Mouse (Mus musculus): ENCODE measurements at regions not wholly inside any gene's neighbourhood (a gene's known extent, or its start where the extent isn't known, plus 50 kb on each side); places are given as distances from the start of the nearest gene placed in this dataset.

- Histone ChIP-seq H3K4me3 (no peak overlapping the region), H3K9me3 (no peaks in the 10 kb centered on the region), H3K4me1 (replicated peaks) (peaks cover 2% of the 10 kb centered on the region; the same call in 1 of the 2 replicates), H3K27me3 (ENCODE audit: insufficient read depth, poor library complexity, severe bottlenecking) (no peaks in the 10 kb centered on the region), H3K27ac (no peak overlapping the region), H3K36me3 (no peaks in the 10 kb centered on the region)
- no peak for DNase-seq (ENCODE audit: low spot score)
- 79% methylated on average over 2 of the region's 2 CpGs for WGBS
These were observed 166.2 kb downstream of the Pah start for GRCm38 (mm10) chr10:87687844-87688243.

DNA sequence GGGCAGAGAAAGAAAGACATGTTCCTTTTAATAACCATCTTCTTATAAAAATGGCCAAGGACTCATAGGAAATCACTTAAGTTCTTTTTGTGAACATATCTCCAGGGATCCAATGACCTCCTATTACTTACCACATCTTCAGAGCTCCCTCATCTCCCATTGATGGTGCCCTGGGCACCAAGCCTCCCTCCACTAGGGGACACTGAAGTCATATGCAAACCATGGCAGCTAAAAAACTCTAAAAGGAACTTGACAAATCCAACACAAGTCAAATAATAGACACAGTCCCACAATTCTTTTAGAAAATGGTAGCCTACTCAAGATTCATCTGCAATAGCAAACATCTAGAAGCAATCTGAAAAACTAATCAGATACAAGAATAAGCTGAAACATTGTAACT lies 167.2 kb upstream of the Igf1 start:
- Histone ChIP-seq H3K4me1 (replicated peaks) (0 out of 2 replicates have a peak, but pooled peaks cover 2% of the 10 kb centered on the region), H3K9me3 (no peaks in the 10 kb centered on the region), H3K36me3 (no peaks in the 10 kb centered on the region), H3K4me3 (no peak overlapping the region), H3K27me3 (ENCODE audit: insufficient read depth, poor library complexity, severe bottlenecking) (no peaks in the 10 kb centered on the region), H3K27ac (no peak overlapping the region)
- DNase-seq (ENCODE audit: low spot score), result no peak

GRCm38 (mm10) chr10:87696485-87696884 lies 161.6 kb upstream of the Igf1 start:
- no peaks in the 10 kb centered on the region for H3K4me1 ChIP-seq (replicated peaks)
- no peaks in the 10 kb centered on the region for H3K27me3 ChIP-seq (ENCODE audit: insufficient read depth, poor library complexity, severe bottlenecking)
- WGBS, result 77% methylated on average over 4 of the region's 4 CpGs
- no peak overlapping the region for H3K4me3 ChIP-seq
- DNase-seq (ENCODE audit: low spot score), result no peak
- H3K27ac ChIP-seq, result no peak overlapping the region
- no peaks in the 10 kb centered on the region for H3K36me3 ChIP-seq
- H3K9me3 ChIP-seq, result no peaks in the 10 kb centered on the region

DNA sequence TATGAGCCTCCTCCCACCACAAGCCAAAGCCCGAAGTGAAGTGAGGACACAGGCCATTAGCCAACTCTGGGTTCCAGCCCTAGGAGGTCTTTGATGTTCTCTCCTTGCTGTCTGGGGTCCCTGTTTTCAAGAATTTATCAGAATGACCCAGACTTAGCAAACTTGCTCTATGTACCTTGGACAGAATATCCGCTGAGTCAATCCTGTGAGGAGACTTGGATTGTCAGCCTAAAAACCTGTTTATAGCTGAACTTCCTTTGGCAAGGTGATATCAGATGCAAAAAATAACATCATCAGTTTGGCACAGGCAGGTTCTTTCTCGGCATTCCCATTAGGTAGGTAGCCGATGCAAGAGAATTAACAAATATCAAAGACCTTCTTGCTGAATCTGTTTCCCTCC lies 146.9 kb upstream of the Igf1 start:
- WGBS, result 87% methylated on average over 4 of the region's 4 CpGs
- no peak overlapping the region for H3K4me3 ChIP-seq
- H3K36me3 ChIP-seq, result no peaks in the 10 kb centered on the region
- no peaks in the 10 kb centered on the region; the same call in 1 of the 2 replicates for H3K4me1 ChIP-seq (replicated peaks)
- H3K27ac ChIP-seq, result no peak overlapping the region
- H3K9me3 ChIP-seq, result no peaks in the 10 kb centered on the region
- H3K27me3 ChIP-seq (ENCODE audit: insufficient read depth, poor library complexity, severe bottlenecking), result no peaks in the 10 kb centered on the region
- DNase-seq (ENCODE audit: low spot score), result no peak

DNA sequence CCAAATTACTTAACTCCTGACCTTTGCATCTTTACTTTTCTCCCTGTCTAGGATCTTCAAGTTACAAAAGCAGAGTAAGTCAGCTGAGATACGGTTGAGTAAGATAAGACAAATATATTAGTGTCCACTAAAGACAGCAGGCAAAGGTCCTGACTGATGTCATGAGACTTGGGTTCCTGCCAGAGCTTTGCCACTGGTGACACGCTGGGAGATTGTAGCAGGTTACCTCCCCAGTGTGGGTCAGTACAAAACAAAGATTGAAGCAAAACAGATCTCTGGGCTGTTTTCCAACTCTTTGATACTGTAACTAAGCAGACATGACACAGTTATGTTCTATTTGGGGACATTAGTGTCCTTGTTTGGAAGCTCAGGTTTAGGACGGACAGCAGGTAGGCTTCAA lies 146.3 kb upstream of the Igf1 start:
- H3K36me3 ChIP-seq, result no peaks in the 10 kb centered on the region
- DNase-seq (ENCODE audit: low spot score), result no peak
- 70% methylated on average over 3 of the region's 3 CpGs for WGBS
- no peak overlapping the region for H3K27ac ChIP-seq
- no peaks in the 10 kb centered on the region; the same call in 1 of the 2 replicates for H3K4me1 ChIP-seq (replicated peaks)
- H3K9me3 ChIP-seq, result no peaks in the 10 kb centered on the region
- no peak overlapping the region for H3K4me3 ChIP-seq
- H3K27me3 ChIP-seq (ENCODE audit: insufficient read depth, poor library complexity, severe bottlenecking), result no peaks in the 10 kb centered on the region

- no peaks in the 10 kb centered on the region for H3K4me1 ChIP-seq (replicated peaks)
- H3K4me3 ChIP-seq, result no peak overlapping the region
- H3K9me3 ChIP-seq, result no peaks in the 10 kb centered on the region
- 84% methylated on average over 6 of the region's 6 CpGs for WGBS
- H3K27ac ChIP-seq, result no peak overlapping the region
- DNase-seq (ENCODE audit: low spot score), result no peak
- H3K36me3 ChIP-seq, result no peaks in the 10 kb centered on the region
- no peaks in the 10 kb centered on the region for H3K27me3 ChIP-seq (ENCODE audit: insufficient read depth, poor library complexity, severe bottlenecking)
These were observed 142.0 kb upstream of the Igf1 start for GRCm38 (mm10) chr10:87715874-87716600.

DNA sequence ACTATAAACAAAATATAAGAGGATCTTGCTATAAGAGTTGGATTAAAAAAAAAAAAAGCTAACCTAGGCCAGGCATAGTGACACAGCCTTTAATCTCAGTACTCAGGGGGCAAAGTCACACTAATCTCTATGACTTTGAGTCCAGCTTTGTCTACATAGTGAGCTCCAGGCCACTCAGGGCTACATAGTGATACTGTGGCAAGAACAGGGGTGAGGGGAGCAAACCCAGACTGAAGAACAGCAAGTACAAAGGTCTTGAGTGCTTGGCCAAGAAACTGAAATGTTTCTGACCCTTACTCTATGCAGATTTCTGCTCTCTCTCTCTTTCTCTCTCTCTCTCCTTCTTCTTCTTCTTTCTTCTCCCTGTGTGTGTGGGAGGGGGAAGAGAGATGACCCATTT lies 140.9 kb upstream of the Igf1 start:
- Histone ChIP-seq H3K27me3 (ENCODE audit: insufficient read depth, poor library complexity, severe bottlenecking) (no peaks in the 10 kb centered on the region), H3K36me3 (no peaks in the 10 kb centered on the region), H3K4me3 (no peak overlapping the region), H3K27ac (no peak overlapping the region), H3K4me1 (replicated peaks) (no peaks in the 10 kb centered on the region), H3K9me3 (no peaks in the 10 kb centered on the region)
- DNase-seq (ENCODE audit: low spot score), result no peak

DNA sequence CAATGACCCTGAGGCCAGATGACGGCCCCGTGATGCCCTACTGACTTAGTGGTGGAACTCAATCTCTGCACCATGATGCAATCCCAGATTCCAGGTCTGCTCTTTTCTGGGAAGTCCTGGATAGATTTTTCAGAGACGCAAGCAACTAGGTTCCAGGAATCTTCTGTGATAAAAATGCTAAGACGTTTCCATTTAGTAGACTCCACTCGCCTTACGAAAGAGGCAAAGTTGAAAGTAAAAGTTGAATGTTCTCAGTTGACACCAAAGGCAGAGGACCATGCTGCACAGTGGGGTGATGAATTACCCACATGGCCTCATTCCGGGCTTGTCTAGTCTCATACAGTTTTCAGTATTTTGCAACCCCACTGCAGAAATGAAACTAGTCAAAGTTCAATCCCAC lies 139.6 kb upstream of the Igf1 start:
- DNase-seq (ENCODE audit: low spot score), result no peak
- H3K36me3 ChIP-seq, result no peaks in the 10 kb centered on the region
- no peaks in the 10 kb centered on the region for H3K27me3 ChIP-seq (ENCODE audit: insufficient read depth, poor library complexity, severe bottlenecking)
- no peaks in the 10 kb centered on the region for H3K4me1 ChIP-seq (replicated peaks)
- H3K27ac ChIP-seq, result no peak overlapping the region
- no peaks in the 10 kb centered on the region for H3K9me3 ChIP-seq
- H3K4me3 ChIP-seq, result no peak overlapping the region
- 94% methylated on average over 7 of the region's 7 CpGs for WGBS

GRCm38 (mm10) chr10:87719978-87720377 lies 138.1 kb upstream of the Igf1 start:
- no peak overlapping the region for H3K27ac ChIP-seq
- no peaks in the 10 kb centered on the region for H3K4me1 ChIP-seq (replicated peaks)
- no peaks in the 10 kb centered on the region for H3K36me3 ChIP-seq
- H3K4me3 ChIP-seq, result no peak overlapping the region
- no peak for DNase-seq (ENCODE audit: low spot score)
- H3K27me3 ChIP-seq (ENCODE audit: insufficient read depth, poor library complexity, severe bottlenecking), result no peaks in the 10 kb centered on the region
- no peaks in the 10 kb centered on the region for H3K9me3 ChIP-seq

- no peak overlapping the region for H3K4me3 ChIP-seq
- H3K27ac ChIP-seq, result no peak overlapping the region
- WGBS, result 87% methylated on average over 3 of the region's 3 CpGs
- H3K9me3 ChIP-seq, result no peaks in the 10 kb centered on the region
- H3K27me3 ChIP-seq (ENCODE audit: insufficient read depth, poor library complexity, severe bottlenecking), result no peaks in the 10 kb centered on the region
- no peaks in the 10 kb centered on the region for H3K36me3 ChIP-seq
- H3K4me1 ChIP-seq (replicated peaks), result no peaks in the 10 kb centered on the region
- no peak for DNase-seq (ENCODE audit: low spot score)
These were observed 135.8 kb upstream of the Igf1 start for GRCm38 (mm10) chr10:87722244-87722643.

DNA sequence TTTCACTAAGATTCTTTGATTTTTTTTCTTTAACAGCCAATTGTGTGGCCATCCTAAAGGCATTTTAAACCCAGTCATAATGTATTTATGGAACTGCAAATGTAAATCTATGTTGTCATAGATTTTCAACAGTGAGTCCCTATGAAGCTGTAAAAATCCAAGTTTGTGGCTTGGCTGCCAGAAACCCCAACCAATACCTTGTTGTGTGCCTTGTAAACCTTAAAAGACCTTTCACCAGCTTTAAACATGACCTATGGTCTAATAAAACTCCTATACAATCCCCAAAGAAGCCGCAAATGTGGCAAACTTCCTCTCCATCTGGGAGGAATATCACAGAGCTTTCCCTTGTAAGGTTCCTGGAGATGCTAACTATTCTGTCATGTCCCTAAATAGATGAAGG lies 125.4 kb upstream of the Igf1 start:
- WGBS, result 95% methylated on average over 1 of the region's 1 CpGs
- no peak overlapping the region for H3K4me3 ChIP-seq
- no peaks in the 10 kb centered on the region for H3K36me3 ChIP-seq
- H3K27me3 ChIP-seq (ENCODE audit: insufficient read depth, poor library complexity, severe bottlenecking), result no peaks in the 10 kb centered on the region
- H3K9me3 ChIP-seq, result no peaks in the 10 kb centered on the region
- H3K27ac ChIP-seq, result no peak overlapping the region
- H3K4me1 ChIP-seq (replicated peaks), result no peaks in the 10 kb centered on the region
- no peak for DNase-seq (ENCODE audit: low spot score)

DNA sequence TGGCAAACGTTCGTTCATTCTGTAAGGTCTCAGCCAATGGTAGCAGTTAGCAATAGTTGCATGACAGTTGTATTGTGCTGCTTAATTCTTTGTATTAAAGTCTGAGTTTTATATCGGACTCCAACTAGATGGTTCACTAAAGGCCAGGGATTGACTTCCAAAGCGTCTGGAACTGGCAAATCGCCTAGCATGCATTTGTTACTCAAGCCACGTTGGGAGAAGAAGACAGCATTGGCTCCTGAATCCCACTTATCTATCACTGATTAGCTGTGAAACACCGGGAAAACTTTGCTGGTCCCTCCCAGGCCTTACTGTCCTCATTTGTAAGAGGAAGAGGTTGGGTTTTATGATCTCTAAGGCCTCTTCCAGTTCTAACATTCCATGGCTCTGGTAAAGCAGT lies 124.8 kb upstream of the Igf1 start:
- no peak overlapping the region for H3K27ac ChIP-seq
- no peak overlapping the region for H3K4me3 ChIP-seq
- no peaks in the 10 kb centered on the region for H3K27me3 ChIP-seq (ENCODE audit: insufficient read depth, poor library complexity, severe bottlenecking)
- no peaks in the 10 kb centered on the region for H3K9me3 ChIP-seq
- no peak for DNase-seq (ENCODE audit: low spot score)
- WGBS, result 91% methylated on average over 7 of the region's 7 CpGs
- no peaks in the 10 kb centered on the region for H3K36me3 ChIP-seq
- no peaks in the 10 kb centered on the region for H3K4me1 ChIP-seq (replicated peaks)

DNA sequence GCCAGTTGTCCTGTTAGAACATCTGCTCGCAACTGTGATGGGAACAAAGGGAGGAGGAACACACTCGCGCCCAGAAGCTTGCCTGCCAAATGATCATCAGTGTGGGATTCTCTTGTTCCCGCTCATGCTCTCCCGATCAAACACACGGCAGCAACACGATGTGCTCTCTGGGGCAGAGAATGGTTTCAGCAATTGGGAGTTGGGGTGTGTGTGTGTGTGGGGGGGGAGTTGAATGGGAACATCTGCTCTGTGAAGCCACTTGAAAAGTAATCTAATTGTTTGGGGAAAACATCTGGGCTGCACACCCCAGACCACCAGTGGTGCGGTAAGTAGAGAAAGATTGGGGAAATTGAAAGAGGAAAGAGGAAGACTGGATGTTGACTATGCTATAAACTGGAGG lies 117.7 kb upstream of the Igf1 start:
- Histone ChIP-seq H3K4me3 (no peak overlapping the region), H3K36me3 (no peaks in the 10 kb centered on the region), H3K27ac (no peak overlapping the region), H3K27me3 (ENCODE audit: insufficient read depth, poor library complexity, severe bottlenecking) (no peaks in the 10 kb centered on the region), H3K9me3 (no peaks in the 10 kb centered on the region), H3K4me1 (replicated peaks) (no peaks in the 10 kb centered on the region)
- WGBS, result 72% methylated on average over 8 of the region's 8 CpGs
- no peak for DNase-seq (ENCODE audit: low spot score)

GRCm38 (mm10) chr10:87742766-87743165 lies 115.3 kb upstream of the Igf1 start:
- H3K4me3 ChIP-seq, result no peak overlapping the region
- 88% methylated on average over 3 of the region's 3 CpGs for WGBS
- no peaks in the 10 kb centered on the region for H3K4me1 ChIP-seq (replicated peaks)
- H3K27me3 ChIP-seq (ENCODE audit: insufficient read depth, poor library complexity, severe bottlenecking), result no peaks in the 10 kb centered on the region
- H3K36me3 ChIP-seq, result no peaks in the 10 kb centered on the region
- H3K9me3 ChIP-seq, result no peaks in the 10 kb centered on the region
- H3K27ac ChIP-seq, result no peak overlapping the region
- DNase-seq (ENCODE audit: low spot score), result no peak
